9 mouse cellular contexts compared by ENCODE assay signal in genomic region chr11:53521120-53521820, GRCm38 (mm10). TPM values are rescaled to one million over a fixed set of nuclear protein-coding genes. Genes with fewer than 3 reads are reported as not detected.
DNase-seq lines count a peak whose midpoint lies in the region; ATAC-seq and TF ChIP-seq lines count a peak whose summit lies in the region.
"Had no signal": no experiment of that assay in that cellular context is flagged by ENCODE, and none has a peak within 500 bp of the region (broad histone marks: within the 10 kb centered on the region; RNA-seq: fewer than 3 reads in every experiment).

No protein-coding gene starts in this region.

- H3K4me2 ChIP-seq in hindbrain, postnatal 0 days (ENCODE audit: low read depth, low read length) = peak overlapping the region; percentile 87
- H3K4me2 ChIP-seq in midbrain, embryonic 14.5 days (ENCODE audit: low read length) = peak overlapping the region; percentile 76

- ATAC-seq in hindbrain, postnatal 0 days = no peak
- no peak for ATAC-seq in midbrain, embryonic 14.5 days (ENCODE audit: low FRiP score, low TSS enrichment)

- no peaks in the 10 kb centered on the region for H3K9me3 ChIP-seq in hindbrain, postnatal 0 days (ENCODE audit: low read length)
- H3K9me3 ChIP-seq in midbrain, embryonic 14.5 days (ENCODE audit: control insufficient read depth, low read length) = no peaks in the 10 kb centered on the region

- no peaks in the 10 kb centered on the region for H3K27me3 ChIP-seq in testis, adult 2 months (ENCODE audit: control insufficient read depth, insufficient read depth, low read length)
- no peaks in the 10 kb centered on the region for H3K27me3 ChIP-seq in hindbrain, postnatal 0 days (ENCODE audit: insufficient read depth, low read length)
- 0 out of 2 replicates have a peak, but pooled peaks cover 8% of the 10 kb centered on the region for H3K27me3 ChIP-seq in midbrain, embryonic 14.5 days (ENCODE audit: control insufficient read depth, insufficient read depth, low read length)

- H3K27ac ChIP-seq in testis, adult 2 months (ENCODE audit: control insufficient read depth, insufficient read depth, low read depth, low read length) = peak overlapping the region; percentile 27; the same call in 1 of the 2 replicates
- peak overlapping the region; percentile 79; the same call in 1 of the 2 replicates for H3K27ac ChIP-seq in hindbrain, postnatal 0 days
- no peak overlapping the region for H3K27ac ChIP-seq in midbrain, embryonic 14.5 days (replicated peaks; ENCODE audit: low read depth, low read length)

- WGBS in hindbrain, postnatal 0 days = 44% methylated on average over 16 of the region's 16 CpGs
- 52% methylated on average over 16 of the region's 16 CpGs for WGBS in midbrain, embryonic 14.5 days

- peaks cover 18% of the 10 kb centered on the region for H3K4me1 ChIP-seq in testis, adult 2 months (ENCODE audit: control insufficient read depth, insufficient read depth, low read length)
- H3K4me1 ChIP-seq in hindbrain, postnatal 0 days (ENCODE audit: insufficient read depth, low read length) = peaks cover 8% of the 10 kb centered on the region; the same call in 1 of the 2 replicates
- peaks cover 15% of the 10 kb centered on the region for H3K4me1 ChIP-seq in midbrain, embryonic 14.5 days (ENCODE audit: control insufficient read depth, insufficient read depth, low read length)

- H3K36me3 ChIP-seq in testis, adult 2 months (ENCODE audit: control insufficient read depth, insufficient read depth, low read length) = no peaks in the 10 kb centered on the region
- H3K36me3 ChIP-seq in hindbrain, postnatal 0 days (ENCODE audit: insufficient read depth, low read length) = no peaks in the 10 kb centered on the region
- no peaks in the 10 kb centered on the region for H3K36me3 ChIP-seq in midbrain, embryonic 14.5 days (ENCODE audit: control insufficient read depth, insufficient read depth, low read length)

- no peak overlapping the region for H3K4me3 ChIP-seq in testis, adult 2 months (ENCODE audit: control insufficient read depth, low read depth, low read length)
- peak overlapping the region; percentile 82 for H3K4me3 ChIP-seq in hindbrain, postnatal 0 days (ENCODE audit: low read length)
- peak overlapping the region; percentile 50; the same call in 1 of the 2 replicates for H3K4me3 ChIP-seq in midbrain, embryonic 14.5 days (replicated peaks; ENCODE audit: low read depth, low read length)

- TF ChIP-seq CTCF in testis, adult 2 months (IDR thresholded peaks at IDR 0.05; ENCODE audit: control insufficient read depth, insufficient read depth, insufficient replicate concordance, low read depth, low read length) = no peak
- TF ChIP-seq CTCF in hindbrain, postnatal 0 days (IDR thresholded peaks at IDR 0.05; ENCODE audit: low read depth) = no peak

- H3K9ac ChIP-seq in hindbrain, postnatal 0 days (replicated peaks; ENCODE audit: low read length) = peak overlapping the region; percentile 7
- H3K9ac ChIP-seq in midbrain, embryonic 14.5 days (replicated peaks; ENCODE audit: low read length) = peak overlapping the region; percentile 36; the same call in 1 of the 2 replicates

- peak; percentile 51 to 54 for DNase-seq in cerebellum, adult 18-20 months
- no peak for DNase-seq in cerebellum, postnatal 4 days (ENCODE audit: low spot score in 2 of 2)
- no peak for DNase-seq in testis, postnatal 10 days (ENCODE audit: low spot score)
- DNase-seq in hindbrain, postnatal 0 days (ENCODE audit: low spot score) = no peak
- DNase-seq in midbrain, embryonic 14.5 days = peak; percentile 35
- no peak for DNase-seq in yolk sac, embryonic 10.5 days (ENCODE audit: low spot score)
- DNase-seq in spleen, adult 18-20 months = no peak

- TF ChIP-seq POLR2A in testis, adult 2 months (IDR thresholded peaks at IDR 0.05; ENCODE audit: control insufficient read depth, low read depth, low read length) = no peak

RNA-seq across cellular contexts. Expression of gene Sept8, which starts 2.2 kb away (rescaled TPM):
- polyA plus RNA-seq in testis, adult 2 months (2012; rRNA removed) = 3.0 and 3.2 TPM in 2 replicates
- 55.3 and 56.6 TPM in 2 replicates for total RNA-seq in hindbrain, postnatal 0 days (2014; rRNA removed)
- polyA plus RNA-seq in hindbrain, postnatal 0 days (2015; fragmentation: Nextera tagmentation; extraction: Ambion mirVana) = 19.1 and 20.9 TPM in 2 replicates
- 13.0 and 16.5 TPM in 2 replicates for polyA plus RNA-seq in midbrain, embryonic 14.5 days (2014; fragmentation: Nextera tagmentation; extraction: Ambion mirVana)

RNA-seq across cellular contexts. Expression of gene Sowaha, which starts 41.2 kb away (rescaled TPM):
- polyA plus RNA-seq in testis, adult 2 months (2012; rRNA removed) = 0.10 and 0.13 TPM in 2 replicates
- total RNA-seq in hindbrain, postnatal 0 days (2014; rRNA removed) = 8.7 and 10.6 TPM in 2 replicates
- 4.1 and 4.2 TPM in 2 replicates for polyA plus RNA-seq in hindbrain, postnatal 0 days (2015; fragmentation: Nextera tagmentation; extraction: Ambion mirVana)
- polyA plus RNA-seq in midbrain, embryonic 14.5 days (2014; fragmentation: Nextera tagmentation; extraction: Ambion mirVana) = 0.50 and 0.69 TPM in 2 replicates
- total RNA-seq: hematopoietic stem cell, adult 5-6 weeks had no signal

RNA-seq across cellular contexts. Expression of gene Gm9945, which starts 41.3 kb away (rescaled TPM):
- not detected in 2 replicates for polyA plus RNA-seq in testis, adult 2 months (2012; rRNA removed)
- total RNA-seq in hindbrain, postnatal 0 days (2014; rRNA removed) = not detected in 2 replicates
- polyA plus RNA-seq in hindbrain, postnatal 0 days (2015; fragmentation: Nextera tagmentation; extraction: Ambion mirVana) = 0.39 and 0.53 TPM in 2 replicates
- not detected in 2 replicates for polyA plus RNA-seq in midbrain, embryonic 14.5 days (2014; fragmentation: Nextera tagmentation; extraction: Ambion mirVana)
- total RNA-seq: hematopoietic stem cell, adult 5-6 weeks had no signal

RNA-seq across cellular contexts. Expression of gene Kif3a, which starts 45.9 kb away (rescaled TPM):
- polyA plus RNA-seq in testis, adult 2 months (2012; rRNA removed) = 26.2 and 31.0 TPM in 2 replicates
- total RNA-seq in hindbrain, postnatal 0 days (2014; rRNA removed) = 73.7 and 82.9 TPM in 2 replicates
- polyA plus RNA-seq in hindbrain, postnatal 0 days (2015; fragmentation: Nextera tagmentation; extraction: Ambion mirVana) = 332 and 344 TPM in 2 replicates
- polyA plus RNA-seq in midbrain, embryonic 14.5 days (2014; fragmentation: Nextera tagmentation; extraction: Ambion mirVana) = 301 and 306 TPM in 2 replicates

RNA-seq across cellular contexts. Expression of gene Gm9837, which starts 51.0 kb away (rescaled TPM):
- 11.1 and 13.4 TPM in 2 replicates for polyA plus RNA-seq in testis, adult 2 months (2012; rRNA removed)
- not detected in 2 replicates for total RNA-seq in hindbrain, postnatal 0 days (2014; rRNA removed)
- not detected in 2 replicates for polyA plus RNA-seq in hindbrain, postnatal 0 days (2015; fragmentation: Nextera tagmentation; extraction: Ambion mirVana)
- not detected in 2 replicates for polyA plus RNA-seq in midbrain, embryonic 14.5 days (2014; fragmentation: Nextera tagmentation; extraction: Ambion mirVana)
- total RNA-seq: hematopoietic stem cell, adult 5-6 weeks had no signal

Comparison
In these comparisons a context has a peak if more than half of its experiments do, and no peak if none do; other contexts are left out.
1. DNase-seq: peak in cerebellum, adult 18-20 months (2 of 2) and midbrain, embryonic 14.5 days (single experiment); none in cerebellum, postnatal 4 days (0 of 2), testis, postnatal 10 days (single experiment), hindbrain, postnatal 0 days (single experiment), yolk sac, embryonic 10.5 days (single experiment) and spleen, adult 18-20 months (0 of 2).